8 mouse cellular contexts compared by ENCODE assay signal in genomic region chr10:127615591-127615990, GRCm38 (mm10). TPM values are rescaled to one million over a fixed set of nuclear protein-coding genes. Genes with fewer than 3 reads are reported as not detected.
DNase-seq lines count a peak whose midpoint lies in the region; ATAC-seq and TF ChIP-seq lines count a peak whose summit lies in the region.

No protein-coding gene starts in this region.

- peak overlapping the region; percentile 91 for H3K4me3 ChIP-seq in embryonic facial prominence, embryonic 10.5 days
- no peak overlapping the region for H3K4me3 ChIP-seq in intestine, postnatal 0 days (ENCODE audit: low read depth, low read length)
- no peak overlapping the region for H3K4me3 ChIP-seq in stomach, embryonic 15.5 days (replicated peaks)

- TF ChIP-seq CTCF in intestine, postnatal 0 days (IDR thresholded peaks at IDR 0.05; ENCODE audit: low read depth) = no peak

- H3K4me2 ChIP-seq in intestine, postnatal 0 days (replicated peaks; ENCODE audit: low read depth) = no peak overlapping the region; the same call in 1 of the 2 replicates
- peak overlapping the region; percentile 26 for H3K4me2 ChIP-seq in stomach, embryonic 15.5 days

- peak overlapping the region; percentile 89 for H3K27ac ChIP-seq in embryonic facial prominence, embryonic 10.5 days (replicated peaks)
- peak overlapping the region; percentile 50; the same call in 1 of the 2 replicates for H3K27ac ChIP-seq in intestine, postnatal 0 days (ENCODE audit: low read depth, low read length)
- peak overlapping the region; percentile 83 for H3K27ac ChIP-seq in stomach, embryonic 15.5 days

- DNase-seq in layer of hippocampus, postnatal 10 days (ENCODE audit: low spot score in 2 of 2) = peak; percentile 60 to 74
- DNase-seq in layer of hippocampus, adult 9-10 months (ENCODE audit: low spot score) = no peak
- no peak for DNase-seq in embryonic facial prominence, embryonic 10.5 days (ENCODE audit: low spot score)
- DNase-seq in gastrocnemius, postnatal 25 days = peak; percentile 76
- no peak for DNase-seq in thymus, postnatal 14 days
- DNase-seq in Muller cell, postnatal 12 days (ENCODE audit: inconsistent ontology term) = no peak

- H3K27me3 ChIP-seq in embryonic facial prominence, embryonic 10.5 days (replicated peaks; ENCODE audit: low read depth, poor library complexity, severe bottlenecking) = 0 out of 2 replicates have a peak, but pooled peaks cover 4% of the 10 kb centered on the region
- no peaks in the 10 kb centered on the region for H3K27me3 ChIP-seq in intestine, postnatal 0 days (replicated peaks; ENCODE audit: control insufficient read depth, insufficient read depth, low read length)
- no peaks in the 10 kb centered on the region for H3K27me3 ChIP-seq in stomach, embryonic 15.5 days (replicated peaks)

- WGBS in embryonic facial prominence, embryonic 10.5 days = 49% methylated on average over 3 of the region's 3 CpGs
- 48% methylated on average over 3 of the region's 3 CpGs for WGBS in intestine, postnatal 0 days
- WGBS in stomach, embryonic 15.5 days = 36% methylated on average over 3 of the region's 3 CpGs

- H3K36me3 ChIP-seq in embryonic facial prominence, embryonic 10.5 days (replicated peaks) = peaks cover 35% of the 10 kb centered on the region
- H3K36me3 ChIP-seq in intestine, postnatal 0 days (ENCODE audit: control insufficient read depth, insufficient read depth) = peaks cover 22% of the 10 kb centered on the region; the same call in 1 of the 2 replicates
- H3K36me3 ChIP-seq in stomach, embryonic 15.5 days = peaks cover 13% of the 10 kb centered on the region; the same call in 1 of the 2 replicates

- H3K9ac ChIP-seq in intestine, postnatal 0 days (ENCODE audit: low read depth, low read length) = no peak overlapping the region
- H3K9ac ChIP-seq in stomach, embryonic 15.5 days = no peak overlapping the region

- H3K4me1 ChIP-seq in embryonic facial prominence, embryonic 10.5 days = peaks cover 88% of the 10 kb centered on the region
- H3K4me1 ChIP-seq in intestine, postnatal 0 days (replicated peaks; ENCODE audit: control insufficient read depth, insufficient read depth, low read length) = peaks cover 9% of the 10 kb centered on the region; the same call in 1 of the 2 replicates
- peaks cover 69% of the 10 kb centered on the region for H3K4me1 ChIP-seq in stomach, embryonic 15.5 days

- no peaks in the 10 kb centered on the region for H3K9me3 ChIP-seq in embryonic facial prominence, embryonic 10.5 days
- no peaks in the 10 kb centered on the region for H3K9me3 ChIP-seq in intestine, postnatal 0 days (ENCODE audit: control insufficient read depth)
- no peaks in the 10 kb centered on the region for H3K9me3 ChIP-seq in stomach, embryonic 15.5 days

- ATAC-seq in intestine, postnatal 0 days = no peak
- ATAC-seq in stomach, embryonic 15.5 days (ENCODE audit: insufficient read depth, low FRiP score, low read depth) = no peak

RNA-seq across cellular contexts. Expression of gene Lrp1, which starts 5.4 kb away (rescaled TPM):
- total RNA-seq in layer of hippocampus, postnatal 10 days (2021) = 100 to 1,000 TPM; 263 to 291 TPM
- 66.6 and 70.6 TPM in 2 replicates for polyA plus RNA-seq in embryonic facial prominence, embryonic 10.5 days (2016; fragmentation: Nextera tagmentation; extraction: Ambion mirVana)
- total RNA-seq in gastrocnemius, postnatal 25 days (2021) = 10 to 100 TPM; 58.1 to 64.3 TPM
- polyA plus RNA-seq in intestine, postnatal 0 days (2015; fragmentation: Nextera tagmentation; extraction: Ambion mirVana) = 28.9 and 33.4 TPM in 2 replicates
- polyA plus RNA-seq in stomach, embryonic 15.5 days (2015; fragmentation: Nextera tagmentation; extraction: Ambion mirVana) = 77.0 and 87.0 TPM in 2 replicates

RNA-seq across cellular contexts. Expression of gene Stat6, which starts 27.2 kb away (rescaled TPM):
- 1 to 10 TPM; 6.9 to 7.1 TPM for total RNA-seq in layer of hippocampus, postnatal 10 days (2021)
- polyA plus RNA-seq in embryonic facial prominence, embryonic 10.5 days (2016; fragmentation: Nextera tagmentation; extraction: Ambion mirVana) = 10.4 and 11.5 TPM in 2 replicates
- 10 to 100 TPM; 16.5 to 21.8 TPM for total RNA-seq in gastrocnemius, postnatal 25 days (2021)
- 27.1 and 29.2 TPM in 2 replicates for polyA plus RNA-seq in intestine, postnatal 0 days (2015; fragmentation: Nextera tagmentation; extraction: Ambion mirVana)
- 35.0 and 37.1 TPM in 2 replicates for polyA plus RNA-seq in stomach, embryonic 15.5 days (2015; fragmentation: Nextera tagmentation; extraction: Ambion mirVana)

RNA-seq across cellular contexts. Expression of gene Nemp1, which starts 51.1 kb away (rescaled TPM):
- 1 to 10 TPM; 4.0 to 5.5 TPM for total RNA-seq in layer of hippocampus, postnatal 10 days (2021)
- 10.0 and 10.7 TPM in 2 replicates for polyA plus RNA-seq in embryonic facial prominence, embryonic 10.5 days (2016; fragmentation: Nextera tagmentation; extraction: Ambion mirVana)
- 1 to 10 TPM; 1.7 to 2.5 TPM for total RNA-seq in gastrocnemius, postnatal 25 days (2021)
- 2.9 and 3.2 TPM in 2 replicates for polyA plus RNA-seq in intestine, postnatal 0 days (2015; fragmentation: Nextera tagmentation; extraction: Ambion mirVana)
- 7.8 and 8.6 TPM in 2 replicates for polyA plus RNA-seq in stomach, embryonic 15.5 days (2015; fragmentation: Nextera tagmentation; extraction: Ambion mirVana)

RNA-seq across cellular contexts. Expression of gene Nab2, which starts 52.8 kb away (rescaled TPM):
- 10 to 100 TPM; 32.3 to 36.2 TPM for total RNA-seq in layer of hippocampus, postnatal 10 days (2021)
- polyA plus RNA-seq in embryonic facial prominence, embryonic 10.5 days (2016; fragmentation: Nextera tagmentation; extraction: Ambion mirVana) = 11.6 and 12.1 TPM in 2 replicates
- 1 to 10 TPM; 2.5 to 4.7 TPM for total RNA-seq in gastrocnemius, postnatal 25 days (2021)
- polyA plus RNA-seq in intestine, postnatal 0 days (2015; fragmentation: Nextera tagmentation; extraction: Ambion mirVana) = 3.9 and 4.2 TPM in 2 replicates
- polyA plus RNA-seq in stomach, embryonic 15.5 days (2015; fragmentation: Nextera tagmentation; extraction: Ambion mirVana) = 10.8 and 13.3 TPM in 2 replicates

Comparison
In these comparisons a context has a peak if more than half of its experiments do, and no peak if none do; other contexts are left out.
1. DNase-seq: peak in layer of hippocampus, postnatal 10 days (2 of 2) and gastrocnemius, postnatal 25 days (single experiment); none in layer of hippocampus, adult 9-10 months (single experiment), embryonic facial prominence, embryonic 10.5 days (single experiment), thymus, postnatal 14 days (single experiment) and Muller cell, postnatal 12 days (single experiment).
2. Peak in every context shown above with its lines, with median percentiles within 50 percentile points of each other: H3K27ac ChIP-seq.